Mouse (Mus musculus) liver, embryonic 12.5 days (tissue): Measurements from ENCODE around the gene H2-M10.2. TPM values are rescaled to one million over a fixed set of nuclear protein-coding genes. Genes with fewer than 3 reads are reported as not detected.

Experiments used
- ATAC-seq: fragments of 200-750 bp; cut with Nextera tagmentation; 2 replicates; pipeline ENCODE4 v1.8.0; 2017; ENCODE audit warnings: moderate number of reproducible peaks, mild to moderate bottlenecking, moderate library complexity
- H3K27ac ChIP-seq: fragments of 300-500 bp; sonication (generic); 2 replicates; pipeline ENCODE4 v1.5.1; 2016; ENCODE audit warnings: mild to moderate bottlenecking
- H3K27me3 ChIP-seq: fragments of 300-500 bp; sonication (generic); replicated peaks from 2 replicates; pipeline ENCODE4 v1.6.1; 2016; ENCODE audit warnings: mild to moderate bottlenecking, moderate library complexity
- H3K36me3 ChIP-seq: fragments of 300-500 bp; sonication (generic); 2 replicates; pipeline ENCODE4 v1.6.1; 2016; ENCODE audit warnings: mild to moderate bottlenecking, moderate library complexity
- H3K4me1 ChIP-seq: fragments of 300-500 bp; sonication (generic); 2 replicates; pipeline ENCODE4 v1.6.1; 2016
- H3K4me2 ChIP-seq: fragments of 300-500 bp; sonication (generic); 2 replicates; pipeline ENCODE4 v1.6.1; 2016; ENCODE audit warnings: mild to moderate bottlenecking, moderate library complexity
- H3K4me3 ChIP-seq: fragments of 300-500 bp; sonication (generic); 2 replicates; pipeline ENCODE4 v1.5.1; 2016; ENCODE audit warnings: mild to moderate bottlenecking, moderate library complexity
- H3K9ac ChIP-seq: fragments of 300-500 bp; sonication (generic); 2 replicates; pipeline ENCODE4 v1.6.1; 2016; ENCODE audit warnings: mild to moderate bottlenecking, moderate library complexity
- H3K9me3 ChIP-seq: fragments of 300-500 bp; sonication (generic); replicated peaks from 2 replicates; pipeline ENCODE4 v1.6.1; 2016; ENCODE audit warnings: mild to moderate bottlenecking, moderate library complexity
- WGBS: fragments of 180-500 bp; shearing (Covaris S2); methylation state at CpG from one replicate; pipeline ENCODE4 v1.1.7; 2016; ENCODE audit not compliant: insufficient replicate concordance; 5-methylcytosine and 5-hydroxymethylcytosine counted together
- polyA plus RNA-seq: library from polyadenylated mRNA; unstranded; fragments of >200 nt; fragmentation: Nextera tagmentation; extraction: Ambion mirVana; gene quantifications from 2 replicates; pipeline ENCODE4 v1.2.1, GENCODE M21; 2016

The H2-M10.2 gene
- polyA plus RNA-seq, 1 experiment from 2014 or later = not detected

DNA sequence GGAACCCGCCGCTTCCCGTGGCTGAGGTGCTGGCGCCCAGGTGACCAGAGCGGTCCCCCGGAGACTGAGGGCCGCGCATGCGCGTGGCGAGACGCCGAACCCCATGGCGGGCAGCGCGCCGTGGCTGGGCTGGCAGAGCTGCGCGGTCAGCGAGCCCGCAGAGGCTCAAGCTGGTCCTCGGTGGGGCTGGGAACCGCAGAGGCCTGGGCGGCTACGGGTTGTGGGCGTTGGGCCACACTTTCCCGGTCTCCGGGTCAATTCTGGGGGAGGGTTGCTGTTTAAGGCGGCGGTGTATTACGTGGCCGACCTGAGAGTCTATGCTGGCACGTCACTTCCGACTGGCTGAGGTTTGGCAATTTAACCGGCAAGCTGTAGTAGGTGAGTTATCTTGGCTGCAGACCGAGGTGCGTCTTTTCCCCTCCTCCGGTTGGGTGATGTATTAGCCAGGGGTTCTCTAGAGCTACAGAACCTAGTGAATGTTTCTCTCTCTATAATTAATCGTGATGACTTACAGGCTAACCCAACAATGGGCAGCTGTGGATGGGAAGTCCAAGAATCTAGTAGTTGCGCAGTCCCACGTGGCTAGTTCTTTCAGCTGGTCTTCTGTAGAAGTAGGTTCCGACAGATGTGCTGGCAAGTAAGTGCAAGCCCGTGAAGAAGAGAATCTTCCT is 14.6 kb downstream of the H2-M10.2 start, which contains the start of gene Trim39:
TSS of gene Trim39 (minus strand) at position 662 of the 671 bp plus-strand sequence.
- peaks cover 40% of the 10 kb centered on the region for H3K4me1 ChIP-seq
- WGBS = 1% methylated on average over 43 of the region's 43 CpGs

DNA sequence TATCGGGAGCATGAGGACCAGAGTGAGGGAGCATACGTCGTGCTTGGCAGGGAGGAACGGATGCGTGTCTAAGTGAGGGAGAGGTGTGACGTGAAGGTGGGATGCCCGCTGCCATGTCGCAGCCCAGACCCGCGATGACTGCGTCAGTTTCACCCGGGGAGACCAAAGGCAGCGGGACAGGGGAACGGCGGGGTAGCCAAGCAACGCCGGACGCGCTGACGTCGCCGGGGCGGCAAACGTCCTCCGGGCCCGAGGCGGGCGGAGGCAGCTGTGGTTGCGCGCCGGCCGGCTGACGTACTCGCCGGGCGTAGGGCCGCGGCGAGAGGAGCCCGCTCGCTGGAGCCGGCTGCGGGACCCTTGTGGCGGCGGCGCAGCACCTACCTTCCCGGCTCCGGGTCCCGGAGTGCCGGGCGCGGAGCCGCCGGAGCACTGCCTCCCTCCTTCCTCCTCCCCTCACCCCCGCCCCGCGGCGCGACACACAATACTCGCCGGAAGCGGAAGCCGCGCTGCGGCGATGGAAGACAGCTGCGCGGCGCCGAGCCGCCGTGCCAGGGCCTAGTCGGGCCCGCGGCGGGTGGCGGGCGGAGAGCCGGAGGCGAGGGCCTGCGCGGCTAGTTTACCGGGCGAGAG is 15.2 kb downstream of the H2-M10.2 start:
- 1% methylated on average over 83 of the region's 84 CpGs for WGBS
- Histone ChIP-seq H3K27ac (peak overlapping the region; percentile 90), H3K9me3 (no peaks in the 10 kb centered on the region), H3K9ac (peak overlapping the region; percentile 86), H3K4me3 (peak overlapping the region; percentile 82), H3K36me3 (peaks cover 60% of the 10 kb centered on the region), H3K4me1 (peaks cover 40% of the 10 kb centered on the region), H3K27me3 (no peaks in the 10 kb centered on the region), H3K4me2 (peak overlapping the region; percentile 91)
- peak; percentile 86 for ATAC-seq

More for the DNA sequence above, 14.6 kb downstream of the H2-M10.2 start, which contains the start of gene Trim39:
- Histone ChIP-seq H3K9me3 (no peaks in the 10 kb centered on the region), H3K36me3 (peaks cover 60% of the 10 kb centered on the region), H3K27ac (peak within 1 kb of the TSS; percentile 90), H3K27me3 (no peaks in the 10 kb centered on the region), H3K4me3 (peak within 1 kb of the TSS; percentile 82), H3K4me2 (peak within 1 kb of the TSS; percentile 91), H3K9ac (peak within 1 kb of the TSS; percentile 86)
- ATAC-seq = peak; percentile 83

DNA sequence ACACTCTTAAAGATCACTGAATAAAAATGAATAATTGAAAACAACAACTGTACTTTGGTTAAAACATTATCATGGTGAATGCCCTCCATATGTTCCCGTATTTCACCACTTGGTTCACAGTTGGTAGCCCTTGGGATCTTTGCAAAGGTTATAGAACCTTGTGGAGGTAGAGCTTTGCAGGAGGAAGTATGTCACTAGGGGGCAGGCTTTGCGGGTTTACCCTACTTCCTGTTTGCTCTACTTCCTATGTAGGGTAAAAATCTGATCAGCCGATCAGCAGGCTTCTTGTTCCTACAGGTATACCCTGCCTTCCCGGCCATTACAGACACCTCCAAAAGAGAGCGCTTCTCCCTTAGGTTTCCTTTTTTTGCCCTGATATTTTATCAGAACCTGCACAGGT is 20.5 kb downstream of the H2-M10.2 start:
- no peak overlapping the region for H3K9ac ChIP-seq
- no peak for ATAC-seq
- H3K9me3 ChIP-seq = no peaks in the 10 kb centered on the region
- peaks cover 13% of the 10 kb centered on the region for H3K4me1 ChIP-seq
- no peak overlapping the region for H3K4me2 ChIP-seq
- peaks cover 75% of the 10 kb centered on the region for H3K36me3 ChIP-seq
- H3K4me3 ChIP-seq = no peak overlapping the region
- no peak overlapping the region for H3K27ac ChIP-seq
- WGBS = 57% methylated on average over 5 of the region's 5 CpGs
- H3K27me3 ChIP-seq = no peaks in the 10 kb centered on the region

DNA sequence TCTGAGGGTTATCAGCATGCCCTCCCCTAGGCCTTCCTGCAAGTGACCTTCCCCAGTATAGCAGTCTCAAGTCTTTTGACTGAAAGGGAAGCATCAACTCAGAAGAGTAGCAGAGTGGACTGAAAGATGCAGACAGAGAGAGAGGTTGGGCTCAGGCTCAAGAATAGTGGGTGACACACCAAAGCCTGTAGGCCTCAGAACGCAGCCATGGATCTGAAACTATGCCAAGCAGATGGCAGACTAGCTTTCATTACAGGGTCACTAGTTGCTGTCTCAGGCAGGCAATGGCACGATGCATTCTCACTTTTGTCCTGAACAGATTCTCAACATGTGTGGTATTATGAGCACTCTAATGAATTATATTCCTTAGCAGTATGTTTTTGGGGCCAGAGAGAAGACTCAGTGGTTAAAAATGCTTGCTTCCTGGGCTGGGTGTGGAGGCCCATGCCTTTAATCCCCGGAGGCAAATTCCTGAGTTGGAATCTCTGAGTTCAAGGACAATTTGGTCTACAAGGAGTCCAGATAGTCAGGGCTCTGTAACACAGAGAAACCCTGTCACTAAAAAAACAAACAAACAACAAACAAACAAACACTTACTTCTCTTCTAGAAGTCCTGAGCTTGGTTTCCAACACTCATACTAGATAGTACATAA is 21.9 kb downstream of the H2-M10.2 start:
- Histone ChIP-seq H3K27ac (no peak overlapping the region), H3K27me3 (no peaks in the 10 kb centered on the region), H3K4me3 (no peak overlapping the region), H3K36me3 (peaks cover 89% of the 10 kb centered on the region), H3K9me3 (no peaks in the 10 kb centered on the region), H3K4me1 (no peaks in the 10 kb centered on the region), H3K4me2 (no peak overlapping the region), H3K9ac (no peak overlapping the region)
- ATAC-seq = no peak
- 81% methylated on average over 3 of the region's 3 CpGs for WGBS

DNA sequence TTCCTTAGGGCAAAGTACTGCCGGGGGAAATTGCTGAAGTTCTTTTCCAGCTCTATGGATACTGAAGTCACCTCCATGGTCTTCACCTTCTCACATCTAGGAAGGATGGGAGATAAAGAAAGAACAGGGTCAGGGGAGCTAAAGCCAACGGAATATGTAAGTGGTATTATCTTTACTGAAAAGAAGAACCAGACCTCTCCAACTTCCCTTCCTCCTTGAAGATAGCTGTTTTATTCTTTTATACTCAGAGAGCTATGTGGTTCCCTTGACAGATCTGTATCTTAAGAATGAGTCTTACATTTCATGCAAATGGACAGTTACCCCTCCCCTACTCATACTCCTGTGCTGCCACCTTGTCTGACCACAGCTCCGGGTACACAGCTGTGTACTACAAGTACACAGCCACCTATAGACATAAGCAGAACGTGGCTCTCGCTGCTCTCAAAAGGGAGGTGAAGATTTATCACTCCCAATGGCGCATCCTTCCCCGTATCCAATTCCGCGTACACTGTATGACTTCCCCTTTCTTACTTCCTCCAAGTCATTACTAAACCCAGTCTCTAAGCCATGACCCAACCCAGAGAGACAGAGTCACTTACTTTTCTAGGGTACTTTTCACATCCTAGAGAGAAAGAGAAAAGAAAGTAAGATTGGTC is 24.7 kb downstream of the H2-M10.2 start:
- Histone ChIP-seq H3K27ac (no peak overlapping the region), H3K4me2 (no peak overlapping the region), H3K27me3 (no peaks in the 10 kb centered on the region), H3K9me3 (no peaks in the 10 kb centered on the region), H3K9ac (no peak overlapping the region), H3K36me3 (peaks cover 72% of the 10 kb centered on the region), H3K4me1 (peaks cover 12% of the 10 kb centered on the region), H3K4me3 (no peak overlapping the region)
- ATAC-seq = no peak
- 52% methylated on average over 9 of the region's 9 CpGs for WGBS

DNA sequence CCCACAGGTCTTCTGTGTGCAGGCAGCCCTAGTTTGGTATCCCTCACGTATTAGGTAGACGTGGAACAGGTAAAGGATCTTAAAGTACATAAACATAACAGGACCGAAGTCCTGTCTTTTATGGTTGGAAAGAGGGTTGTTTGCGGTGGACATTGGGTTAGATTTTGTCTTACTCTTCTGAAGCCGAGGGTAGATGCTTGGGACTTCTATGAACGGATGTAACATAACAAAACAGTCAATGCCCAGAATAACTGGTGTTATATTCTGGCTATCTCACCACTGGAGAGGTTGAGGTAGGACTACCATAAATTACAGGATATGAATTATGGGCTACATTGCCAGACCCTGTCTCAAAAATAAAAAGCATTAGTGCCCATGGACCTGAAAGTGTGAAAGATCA is 28.3 kb downstream of the H2-M10.2 start, which contains the start of gene Rpp21:
TSS of gene Rpp21 (minus strand) at position 101 of the 400 bp plus-strand sequence.
- peak within 1 kb of the TSS; percentile 88 for H3K9ac ChIP-seq
- peak within 1 kb of the TSS; percentile 66 for H3K27ac ChIP-seq
- peak within 1 kb of the TSS; percentile 84 for H3K4me3 ChIP-seq
- peaks cover 47% of the 10 kb centered on the region for H3K36me3 ChIP-seq
- H3K4me1 ChIP-seq = peaks cover 15% of the 10 kb centered on the region
- peaks cover 3% of the 10 kb centered on the region; the same call in 1 of the 2 replicates for H3K27me3 ChIP-seq
- H3K9me3 ChIP-seq = no peaks in the 10 kb centered on the region
- no peak for ATAC-seq
- peak within 1 kb of the TSS; percentile 73 for H3K4me2 ChIP-seq
- 43% methylated on average over 6 of the region's 6 CpGs for WGBS

DNA sequence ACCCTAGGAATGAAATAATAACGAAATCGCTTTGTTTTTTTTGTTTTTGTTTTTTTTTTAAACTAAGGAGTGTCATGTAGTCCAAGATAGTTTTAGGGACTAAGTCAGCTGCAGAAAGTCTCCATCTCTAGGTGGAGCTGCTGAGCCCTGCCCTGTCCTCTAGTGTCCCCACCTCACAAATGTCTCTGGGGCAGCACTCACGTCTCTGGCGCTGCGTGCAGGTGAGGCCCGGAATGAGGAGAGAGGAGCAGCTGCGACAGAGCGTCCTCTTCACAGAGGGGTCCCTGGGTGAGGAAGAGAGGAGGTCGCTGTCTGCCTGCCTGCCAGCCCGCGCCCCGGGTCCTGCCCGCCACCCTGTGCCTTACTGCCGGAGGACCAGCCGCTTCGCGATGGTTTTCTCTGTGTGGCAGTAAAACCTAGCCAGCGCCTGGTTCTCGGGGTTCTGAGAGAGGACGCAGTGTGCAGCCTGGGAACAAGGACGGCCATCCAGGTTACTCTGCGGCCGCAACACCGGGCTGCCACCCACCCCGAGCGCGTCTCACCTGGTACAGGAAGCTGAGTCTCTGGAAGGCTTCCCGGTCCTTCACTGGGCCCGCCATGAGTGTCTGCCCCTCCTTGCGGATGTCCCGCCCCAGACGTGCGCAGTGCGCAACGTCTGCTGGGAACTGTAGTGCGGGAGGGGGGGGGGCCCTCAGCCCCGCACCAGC is 28.9 kb downstream of the H2-M10.2 start:
- peak overlapping the region; percentile 88 for H3K9ac ChIP-seq
- peak overlapping the region; percentile 84 for H3K4me3 ChIP-seq
- WGBS = under 1% methylated on average over 37 of the region's 37 CpGs
- H3K9me3 ChIP-seq = no peaks in the 10 kb centered on the region
- peak overlapping the region; percentile 66 for H3K27ac ChIP-seq
- peak overlapping the region; percentile 73 for H3K4me2 ChIP-seq
- H3K27me3 ChIP-seq = peaks cover 8% of the 10 kb centered on the region
- peak; percentile 92 for ATAC-seq
- H3K36me3 ChIP-seq = peaks cover 41% of the 10 kb centered on the region
- H3K4me1 ChIP-seq = peaks cover 15% of the 10 kb centered on the region

DNA sequence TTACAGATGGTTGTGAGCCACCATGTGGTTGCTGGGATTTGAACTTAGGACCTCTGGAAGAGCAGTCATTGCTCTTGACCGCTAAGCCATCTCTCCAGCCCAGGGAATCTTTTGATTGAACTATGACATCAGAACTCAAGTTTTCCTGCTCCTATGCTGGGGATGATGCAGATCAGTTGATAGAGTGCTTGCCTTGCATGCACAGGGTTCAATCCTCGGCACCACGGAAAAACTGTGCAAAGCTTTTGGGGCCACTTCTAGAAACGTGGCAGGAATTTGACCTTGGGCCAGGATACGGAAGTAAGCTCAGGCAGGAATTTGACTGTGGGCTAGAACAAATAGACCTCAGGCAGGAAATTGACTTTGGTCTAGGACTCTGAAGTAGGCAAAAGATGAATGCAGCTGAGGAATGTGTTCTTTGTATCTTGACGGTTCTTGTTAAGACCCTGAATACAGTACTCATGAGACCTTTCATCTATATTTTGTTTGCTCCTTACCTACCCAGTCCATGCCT is 33.1 kb downstream of the H2-M10.2 start:
- Histone ChIP-seq H3K9me3 (no peaks in the 10 kb centered on the region), H3K9ac (no peak overlapping the region), H3K27me3 (peaks cover 43% of the 10 kb centered on the region), H3K4me3 (no peak overlapping the region), H3K4me1 (peaks cover 13% of the 10 kb centered on the region), H3K36me3 (peaks cover 10% of the 10 kb centered on the region; the same call in 1 of the 2 replicates), H3K4me2 (no peak overlapping the region), H3K27ac (no peak overlapping the region)
- no peak for ATAC-seq
- 35% methylated on average over 6 of the region's 6 CpGs for WGBS

DNA sequence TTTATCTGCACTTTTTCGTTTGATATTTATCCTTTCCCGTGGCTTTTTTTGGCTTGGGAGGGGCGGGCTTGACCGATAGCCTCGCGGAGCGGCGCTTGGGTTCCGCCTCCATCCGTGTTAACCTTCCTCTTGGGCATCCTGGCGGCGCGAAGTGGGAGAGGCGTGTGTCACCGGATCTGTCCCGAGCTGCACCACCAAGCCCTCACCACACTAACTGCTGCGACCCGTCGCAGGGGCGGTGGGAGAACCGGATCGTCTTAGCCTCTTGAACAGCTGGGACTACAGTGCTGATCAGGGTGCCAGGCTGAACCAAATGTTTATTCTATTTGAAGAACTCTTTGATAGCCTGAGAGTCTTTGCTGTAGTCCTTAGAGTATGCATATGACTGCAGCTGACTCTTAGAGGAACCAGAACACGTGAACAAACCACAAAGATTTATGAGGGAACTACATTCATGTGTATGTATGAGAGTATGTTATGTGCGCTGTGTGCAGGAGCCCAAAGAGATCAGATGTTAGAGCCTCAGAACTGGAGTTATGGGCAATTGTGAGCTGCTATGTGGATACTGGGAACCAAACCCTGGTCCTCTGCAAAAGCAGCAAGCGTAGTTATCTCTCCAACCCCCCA is 33.9 kb downstream of the H2-M10.2 start:
- Histone ChIP-seq H3K9ac (no peak overlapping the region), H3K27me3 (peaks cover 50% of the 10 kb centered on the region), H3K4me3 (peak overlapping the region; percentile 11; the same call in 1 of the 2 replicates), H3K27ac (no peak overlapping the region), H3K4me1 (peaks cover 8% of the 10 kb centered on the region), H3K9me3 (no peaks in the 10 kb centered on the region), H3K36me3 (peaks cover 10% of the 10 kb centered on the region; the same call in 1 of the 2 replicates), H3K4me2 (peak overlapping the region; percentile 56)
- WGBS = 6% methylated on average over 25 of the region's 25 CpGs
- ATAC-seq = 0 out of 2 replicates have a peak, but pooled peaks have one; percentile 44

DNA sequence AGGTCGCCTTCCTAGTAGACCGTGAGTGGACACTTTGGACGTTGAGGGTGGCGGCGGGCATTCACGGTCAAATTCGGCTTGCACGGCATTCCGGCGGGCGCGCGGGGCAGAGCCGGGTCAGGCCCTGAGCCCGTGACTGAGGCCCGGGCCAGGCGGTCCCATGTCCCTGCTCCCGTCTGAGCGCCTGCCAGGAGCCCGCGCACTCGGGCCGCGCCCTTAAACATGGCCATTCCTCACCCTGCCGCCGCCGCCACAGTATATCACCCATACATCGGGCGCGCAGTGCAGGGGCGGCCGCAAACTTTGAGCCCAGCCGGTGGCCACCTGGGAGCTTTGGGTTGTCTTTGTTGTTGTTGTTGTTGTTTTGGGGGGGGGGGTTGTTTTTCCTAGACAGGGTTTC is 37.4 kb downstream of the H2-M10.2 start:
- H3K4me1 ChIP-seq = no peaks in the 10 kb centered on the region
- 20% methylated on average over 33 of the region's 33 CpGs for WGBS
- H3K4me3 ChIP-seq = no peak overlapping the region; the same call in 1 of the 2 replicates
- no peak overlapping the region for H3K9ac ChIP-seq
- H3K27me3 ChIP-seq = peaks cover 54% of the 10 kb centered on the region
- peak overlapping the region; percentile 31; the same call in 1 of the 2 replicates for H3K4me2 ChIP-seq
- H3K27ac ChIP-seq = no peak overlapping the region
- H3K36me3 ChIP-seq = no peaks in the 10 kb centered on the region
- no peak for ATAC-seq
- no peaks in the 10 kb centered on the region for H3K9me3 ChIP-seq
